Mouse (Mus musculus) adrenal gland, adult 2 months (tissue): Measurements from ENCODE around the gene Gm20481. TPM values are rescaled to one million over a fixed set of nuclear protein-coding genes. Genes with fewer than 3 reads are reported as not detected.
"Not testable (repeated sequence)": the region's sequence is repeated elsewhere in the genome, so short reads cannot be mapped to it uniquely, and the experiment has no call there.

Experiments used
- DNase-seq: peaks from one replicate; pipeline ENCODE4 v3.0.0; 2021
- polyA plus RNA-seq: library from polyadenylated mRNA; depleted of rRNA; stranded (reverse); fragments of >200 nt; gene quantifications from 2 replicates; pipeline ENCODE4 v1.2.3, GENCODE M21; 2012
- total RNA-seq, 2 experiments: library from RNA; stranded (reverse); gene quantifications; 2 replicates each; pipeline ENCODE4 v1.2.3; 2021

The Gm20481 gene
- total and polyA plus RNA-seq, 3 experiments, result 0.58 to 1.2 TPM; not detected in 1

DNA sequence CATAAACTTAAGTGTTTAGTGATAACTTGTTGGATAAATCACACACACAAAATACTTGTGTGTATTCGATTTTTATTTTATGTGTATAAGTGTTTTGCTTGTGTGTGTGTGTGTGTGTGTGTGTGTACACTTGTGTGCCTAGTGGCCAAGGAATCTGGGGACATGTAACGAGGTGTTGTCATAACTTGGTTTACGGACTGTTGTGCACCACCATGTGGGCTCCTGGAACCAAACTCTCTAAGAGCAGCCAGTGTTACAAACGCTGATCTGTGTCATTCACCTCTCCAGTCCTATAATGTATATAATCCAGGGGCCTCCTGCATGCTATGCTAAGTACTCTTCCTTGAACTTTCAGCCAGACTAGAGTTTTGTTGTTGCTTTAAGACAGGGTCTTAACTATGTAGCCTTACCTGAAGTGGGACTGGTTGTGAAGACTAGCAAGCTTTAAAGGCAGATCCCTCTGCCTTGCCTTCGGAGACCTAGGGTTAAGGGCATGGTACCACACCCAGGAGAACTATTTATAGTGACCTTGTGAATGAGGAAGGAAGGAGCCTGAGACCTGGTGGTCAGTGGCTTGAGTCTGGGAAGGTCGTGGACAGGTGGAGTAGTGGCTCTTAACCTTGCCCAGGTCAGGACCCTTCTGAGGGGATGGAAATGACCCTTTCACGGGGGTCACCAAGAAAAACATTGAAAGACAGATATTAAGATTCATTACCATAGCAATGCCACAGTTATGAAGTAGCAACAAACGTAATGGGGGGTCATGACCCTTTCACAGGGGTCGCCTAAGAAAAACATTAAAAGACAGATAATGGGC, 33.5 kb downstream of the Gm20481 start:
- no peak for DNase-seq

DNA sequence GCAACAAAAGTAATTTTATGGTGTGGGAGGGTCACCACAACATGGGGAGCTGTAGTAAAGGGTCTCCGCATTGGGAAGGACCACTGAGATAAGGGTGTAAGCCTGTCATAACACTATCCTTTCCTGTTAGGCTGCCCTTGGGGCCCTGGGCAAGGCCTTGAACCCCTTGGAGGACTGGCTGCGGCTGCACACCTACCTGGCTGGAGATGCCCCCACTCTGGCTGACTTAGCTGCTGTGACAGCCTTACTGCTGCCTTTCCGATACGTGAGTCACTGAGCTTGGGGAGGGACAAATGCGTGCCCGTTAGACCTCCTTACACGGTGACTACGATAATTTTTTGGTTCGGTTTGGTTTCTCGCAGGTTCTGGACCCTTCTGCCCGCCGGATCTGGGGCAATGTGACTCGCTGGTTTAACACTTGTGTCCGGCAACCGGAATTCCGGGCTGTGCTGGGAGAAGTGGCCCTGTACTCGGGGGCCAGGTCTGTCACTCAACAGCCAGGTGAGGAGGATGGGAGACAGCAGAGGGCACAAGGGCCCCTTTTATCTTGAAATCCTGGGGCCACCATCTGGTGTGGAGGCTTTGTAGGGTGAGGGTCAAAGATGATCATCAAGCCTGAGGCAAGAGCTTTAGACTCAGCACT, 34.5 kb downstream of the Gm20481 start:
- DNase-seq, result no peak

DNA sequence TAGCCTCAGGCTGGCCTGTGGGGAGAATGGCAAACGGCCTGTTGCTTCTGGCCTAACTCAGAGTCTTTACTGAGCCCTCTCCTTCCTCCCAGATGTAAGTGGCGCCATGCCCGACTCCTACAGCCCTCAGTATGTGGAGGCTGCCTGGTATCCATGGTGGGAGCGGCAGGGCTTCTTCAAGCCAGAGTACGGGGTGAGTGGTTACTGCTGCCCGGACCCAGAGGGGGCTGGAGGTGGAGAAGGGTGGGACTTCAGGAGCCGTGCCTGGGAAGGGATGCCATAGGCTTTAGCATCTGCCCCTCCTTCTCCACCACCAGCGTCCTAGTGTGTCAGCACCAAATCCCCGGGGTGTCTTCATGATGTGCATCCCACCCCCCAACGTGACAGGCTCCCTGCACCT, 35.4 kb downstream of the Gm20481 start:
- no peak for DNase-seq

DNA sequence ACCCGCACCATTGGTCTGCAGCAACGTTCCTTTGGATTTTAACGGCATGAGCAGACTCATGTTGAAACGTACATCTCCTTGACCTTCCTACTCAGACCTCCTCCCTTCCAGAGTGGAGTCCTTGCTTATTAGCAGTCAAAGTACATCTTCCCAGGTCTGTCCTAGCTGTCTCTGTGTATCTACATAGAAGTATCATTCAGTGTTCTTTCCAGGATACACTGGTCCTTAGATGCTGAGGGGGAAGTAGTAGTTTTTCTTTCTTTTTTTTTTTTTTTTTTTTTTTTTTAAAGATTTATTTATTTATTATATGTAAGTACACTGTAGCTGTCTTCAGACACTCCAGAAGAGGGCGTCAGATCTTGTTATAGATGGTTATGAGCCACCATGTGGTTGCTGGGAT, 36.2 kb downstream of the Gm20481 start:
- not testable (repeated sequence) for DNase-seq

DNA sequence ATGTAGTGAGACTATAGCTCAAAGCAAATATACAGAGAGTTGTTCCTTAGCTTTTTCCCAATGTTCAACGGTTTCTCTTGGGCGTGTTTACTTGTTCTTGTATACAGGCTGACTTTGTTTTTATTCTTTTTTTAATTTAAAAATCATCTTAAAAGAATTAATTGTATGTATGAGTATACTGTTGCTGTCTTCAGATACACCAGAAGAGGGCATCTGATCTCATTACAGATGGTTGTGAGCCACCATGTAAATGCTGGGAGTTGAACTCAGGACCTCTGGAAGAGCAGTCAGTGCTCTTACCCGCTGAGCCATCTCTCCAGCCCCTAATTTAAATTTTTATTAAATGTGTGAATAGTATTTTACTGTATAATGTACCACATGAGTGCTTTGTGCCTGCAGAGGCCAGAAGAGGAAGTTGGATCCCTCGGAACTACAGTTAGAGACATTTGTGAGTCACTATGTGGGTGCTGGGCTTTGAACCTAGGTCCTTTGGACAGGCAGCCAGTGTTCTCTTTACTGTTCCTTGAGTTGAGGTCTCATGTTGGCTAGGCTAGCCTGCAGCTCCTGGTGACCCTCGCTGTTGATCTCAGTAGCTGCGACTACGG, 37.8 kb downstream of the Gm20481 start:
- DNase-seq, result no peak

DNA sequence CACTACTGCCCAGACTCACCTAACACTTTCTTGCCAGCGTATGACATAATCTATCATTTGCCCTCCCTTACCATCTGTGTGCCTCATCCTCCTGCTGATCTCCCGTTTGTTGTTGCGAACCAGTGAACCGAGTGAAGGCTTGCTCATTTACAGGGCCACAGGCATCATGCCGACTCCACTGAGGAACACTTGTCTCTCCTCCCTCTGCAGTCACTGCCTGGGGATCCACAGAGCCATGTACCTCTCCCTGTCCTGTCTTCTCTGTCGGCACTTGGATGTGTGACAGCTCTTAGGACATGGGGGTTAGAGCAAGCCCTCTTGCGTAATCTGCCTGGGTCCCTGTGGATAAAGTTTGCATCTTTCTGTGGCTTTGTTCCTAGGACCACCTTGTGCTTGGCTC, 39.9 kb downstream of the Gm20481 start:
- DNase-seq, result no peak

DNA sequence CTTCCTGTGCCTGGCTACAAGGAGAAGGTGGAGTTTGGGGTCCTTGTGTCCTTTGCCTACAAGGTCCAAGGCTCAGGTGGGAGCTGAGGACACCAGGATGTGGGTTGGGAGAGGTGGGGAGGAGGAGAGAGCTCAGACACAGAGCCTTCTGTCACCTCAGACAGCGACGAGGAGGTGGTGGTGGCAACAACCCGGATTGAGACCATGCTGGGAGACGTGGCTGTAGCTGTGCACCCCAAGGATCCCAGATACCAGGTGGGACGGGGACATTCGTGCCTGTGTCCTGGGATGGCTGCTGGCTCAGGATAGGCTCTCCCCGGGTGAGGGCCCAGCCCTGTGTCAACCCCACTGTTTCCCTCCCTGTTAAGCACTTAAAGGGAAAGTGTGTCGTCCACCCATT, 41.7 kb downstream of the Gm20481 start:
- no peak for DNase-seq

DNA sequence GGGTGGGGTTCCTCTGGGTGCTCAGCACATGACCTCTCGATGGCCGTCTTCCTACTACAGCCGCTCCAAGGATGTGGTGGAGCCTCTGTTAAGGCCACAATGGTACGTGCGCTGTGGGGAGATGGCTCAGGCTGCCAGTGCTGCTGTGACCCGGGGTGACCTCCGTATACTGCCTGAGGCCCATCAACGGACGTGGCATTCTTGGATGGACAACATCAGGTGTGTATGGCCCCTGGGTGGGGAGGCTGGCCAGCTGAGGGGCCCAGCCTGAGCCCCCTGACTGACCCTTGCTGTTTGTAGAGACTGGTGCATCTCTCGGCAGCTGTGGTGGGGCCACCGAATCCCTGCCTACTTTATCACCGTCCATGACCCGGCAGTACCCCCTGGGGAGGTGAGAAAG, 42.7 kb downstream of the Gm20481 start:
- DNase-seq, result no peak

DNA sequence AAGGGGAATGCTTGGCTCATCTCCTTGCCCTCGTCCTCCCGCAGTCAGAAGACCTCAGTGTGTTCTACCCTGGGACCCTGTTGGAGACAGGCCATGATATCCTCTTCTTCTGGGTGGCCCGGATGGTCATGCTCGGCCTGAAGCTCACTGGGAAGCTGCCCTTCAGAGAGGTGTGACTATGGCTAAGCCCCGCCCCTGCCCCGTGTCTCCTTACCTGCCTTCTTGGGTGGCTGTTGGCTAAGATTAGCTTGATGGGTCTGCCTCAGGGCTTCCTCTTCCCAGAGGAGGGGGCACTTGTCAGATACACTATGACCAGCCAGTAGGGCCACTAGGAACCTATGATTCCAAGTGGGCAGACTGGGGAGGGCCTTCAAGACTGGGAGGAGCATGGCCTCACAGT, 43.5 kb downstream of the Gm20481 start:
- no peak for DNase-seq

DNA sequence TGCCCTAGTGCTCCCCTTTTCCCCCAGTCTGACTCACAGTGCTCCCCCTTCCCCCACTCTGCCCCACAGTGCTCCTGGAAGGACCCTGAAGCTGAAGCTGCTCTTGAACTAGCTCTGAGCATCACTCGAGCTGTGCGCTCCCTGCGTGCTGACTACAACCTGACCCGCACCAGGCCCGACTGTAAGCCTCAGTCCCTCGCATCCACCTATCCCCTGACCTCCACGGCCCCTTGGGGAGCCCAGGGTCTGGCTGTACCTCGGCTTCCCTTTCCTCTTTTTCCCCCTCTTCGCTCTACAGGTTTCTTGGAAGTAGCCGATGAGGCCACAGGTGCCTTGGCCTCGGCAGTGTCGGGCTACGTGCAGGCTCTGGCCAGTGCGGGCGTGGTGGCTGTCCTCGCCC, 45.6 kb downstream of the Gm20481 start:
- DNase-seq, result no peak

DNA sequence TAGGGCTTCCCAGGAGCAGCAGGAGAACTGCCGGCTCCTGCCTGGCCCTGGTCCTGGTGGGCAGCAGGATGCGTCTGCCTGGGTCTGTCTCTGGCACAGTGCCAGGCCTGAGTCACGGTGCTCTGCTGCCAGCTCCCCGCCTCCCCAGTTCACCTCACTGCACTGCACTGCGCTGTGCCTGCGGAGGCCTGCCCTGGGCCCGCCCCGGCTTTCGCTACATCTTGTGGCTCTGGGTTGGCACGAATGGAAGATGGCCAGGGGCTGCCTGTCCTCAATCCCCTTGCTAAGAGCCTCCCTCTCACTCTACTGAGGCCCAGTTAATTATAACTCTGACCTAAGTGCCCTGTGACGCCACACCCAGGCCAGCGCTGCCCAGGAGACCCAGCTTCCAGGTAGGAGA, 46.7 kb downstream of the Gm20481 start, which contains the start of gene Vwa7:
Gene Vwa7 (plus strand): TSS at position 204 of the 400 bp plus-strand sequence.
- peak; percentile 73 for DNase-seq

DNA sequence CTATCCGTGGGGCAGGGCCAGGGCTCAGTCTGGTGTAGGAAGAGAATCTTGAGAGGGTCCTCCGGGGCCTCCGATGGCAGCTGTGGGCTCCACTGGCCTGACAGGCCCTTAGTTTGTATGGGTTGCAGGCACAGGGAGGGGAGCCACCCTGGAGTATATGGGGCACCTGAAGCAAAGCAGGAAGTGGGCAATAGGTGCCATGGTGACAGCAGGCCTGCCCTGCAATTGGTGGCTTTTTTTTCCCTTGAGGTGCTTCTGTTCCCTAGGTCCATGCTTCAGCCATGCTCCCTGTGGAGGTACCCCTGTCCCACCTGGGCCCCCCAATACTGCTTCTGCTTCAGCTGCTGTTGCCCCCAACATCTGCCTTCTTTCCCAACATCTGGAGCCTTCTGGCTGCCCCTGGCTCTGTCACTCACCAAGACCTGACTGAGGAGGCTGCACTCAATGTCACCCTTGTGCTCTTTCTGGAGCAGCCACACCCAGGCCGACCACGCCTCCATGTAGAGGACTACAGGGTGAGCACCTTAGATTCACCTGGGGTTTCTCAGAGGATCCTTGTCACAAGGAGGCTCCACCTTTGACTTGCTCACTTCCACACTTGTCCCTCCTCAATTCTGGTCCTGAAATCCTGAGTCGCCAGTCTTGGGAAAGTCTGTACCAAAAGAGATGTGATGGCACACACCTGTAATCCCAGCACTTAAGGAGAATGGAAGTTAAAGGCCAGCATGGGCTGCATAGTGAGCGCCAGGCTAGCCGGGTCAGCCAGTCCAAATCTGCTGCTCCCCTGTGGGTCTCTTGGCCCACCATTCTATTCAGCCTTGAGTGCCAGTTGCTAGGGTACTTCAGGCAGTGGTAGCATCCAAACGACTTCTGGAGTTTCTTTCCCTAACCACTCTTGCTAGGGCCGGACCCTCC, 47.3 kb downstream of the Gm20481 start:
- no peak for DNase-seq

DNA sequence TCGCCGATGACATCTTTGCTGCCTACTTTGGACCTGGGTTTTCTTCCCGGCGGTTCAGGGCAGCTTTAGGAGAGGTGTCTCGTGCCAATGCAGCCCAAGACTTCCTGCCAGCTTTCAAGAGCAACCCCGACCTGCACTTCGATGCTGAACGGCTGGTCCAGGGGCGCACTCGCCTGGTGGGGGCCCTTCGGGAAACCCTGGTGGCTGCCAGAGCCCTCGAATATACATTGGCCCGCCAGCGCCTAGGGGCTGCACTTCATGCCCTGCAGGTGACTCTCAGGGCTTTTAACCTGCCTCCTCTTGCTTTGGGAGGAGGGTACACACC, 48.0 kb downstream of the Gm20481 start:
- no peak for DNase-seq

DNA sequence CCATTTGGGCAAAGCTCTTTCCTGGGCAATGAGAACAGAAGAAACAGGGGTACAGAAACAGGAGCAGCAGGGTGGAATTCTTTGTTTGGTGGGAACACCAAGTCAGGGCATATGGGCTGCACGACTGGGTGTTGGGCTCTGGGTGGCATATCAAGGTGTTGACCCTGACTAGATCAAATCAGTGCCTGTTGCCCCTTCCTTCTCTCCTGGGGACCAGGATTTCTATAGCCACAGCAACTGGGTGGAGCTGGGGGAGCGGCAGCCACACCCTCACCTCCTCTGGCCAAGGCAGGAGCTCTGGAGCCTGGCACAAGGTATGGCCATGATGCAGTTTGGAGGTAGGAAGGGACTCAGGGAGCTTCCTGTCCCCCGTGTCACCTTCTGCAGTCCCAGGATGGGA, 48.5 kb downstream of the Gm20481 start:
- no peak for DNase-seq

DNA sequence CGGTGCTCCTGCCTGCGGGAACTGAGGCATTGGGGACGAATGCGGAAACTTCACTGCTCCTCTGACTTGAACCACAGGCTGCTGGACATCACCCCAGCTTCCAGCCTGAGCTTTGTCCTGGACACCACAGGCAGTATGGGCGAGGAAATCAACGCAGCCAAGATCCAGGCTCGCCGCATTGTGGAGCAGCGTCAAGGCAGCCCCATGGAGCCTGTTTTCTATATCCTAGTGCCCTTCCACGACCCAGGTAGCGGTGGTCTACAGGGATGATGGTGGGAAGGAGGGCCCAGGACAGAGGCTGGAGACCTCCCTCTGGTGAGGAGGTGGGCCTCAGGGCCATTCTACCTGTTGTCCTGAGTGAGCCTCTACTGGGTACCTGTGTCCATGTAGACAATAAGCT, 50.2 kb downstream of the Gm20481 start:
- no peak for DNase-seq

DNA sequence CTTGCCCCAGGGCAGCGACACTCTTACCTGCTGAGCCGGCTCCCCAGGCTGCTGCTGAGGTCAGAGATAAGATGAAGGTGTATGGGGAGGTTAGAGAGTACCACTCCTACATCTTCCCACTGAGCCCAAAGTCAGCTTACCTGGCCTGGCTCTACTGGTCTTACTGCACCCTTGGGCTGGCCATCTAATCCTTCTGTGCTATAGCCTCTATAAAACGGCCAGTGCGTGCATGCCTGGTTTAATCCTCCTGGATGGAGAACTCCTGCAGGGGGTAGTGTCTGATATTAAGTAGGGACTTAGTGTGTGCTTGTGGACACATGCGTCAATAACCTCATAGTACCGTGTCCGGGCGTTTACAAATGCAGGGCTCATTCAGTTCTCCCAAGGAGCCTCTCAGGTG, 50.8 kb downstream of the Gm20481 start:
- no peak for DNase-seq

DNA sequence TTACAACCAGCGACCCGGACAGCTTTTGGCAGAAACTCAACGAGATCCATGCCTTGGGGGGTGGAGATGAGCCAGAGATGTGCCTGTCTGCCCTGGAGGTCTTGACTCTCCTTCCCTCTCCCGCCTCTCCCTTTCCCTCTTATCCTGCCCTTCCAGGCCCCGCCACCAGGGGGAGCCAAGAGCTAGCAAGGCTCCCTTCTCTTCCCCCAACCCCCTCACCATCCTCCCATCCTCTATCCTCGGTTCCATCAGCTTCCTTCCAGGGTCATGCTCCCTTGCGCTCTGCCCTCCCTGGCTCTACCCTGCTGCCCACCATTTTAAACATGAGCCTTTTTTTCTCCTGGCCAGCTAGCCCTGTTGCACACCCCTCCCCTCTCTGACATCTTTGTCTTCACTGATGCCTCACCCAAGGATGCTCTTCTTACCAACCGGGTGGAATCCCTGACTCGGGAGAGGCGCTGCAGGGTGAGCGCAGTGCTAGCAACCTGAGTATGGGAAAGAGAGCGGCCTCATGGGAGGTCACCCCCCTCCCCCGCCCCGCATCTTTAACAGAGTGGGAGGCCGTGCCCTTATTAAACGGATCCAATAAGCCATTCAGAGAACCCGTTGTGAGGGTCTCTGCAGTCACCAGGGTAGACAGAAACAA, 51.6 kb downstream of the Gm20481 start:
- peak; percentile 87 for DNase-seq
